Mouse (Mus musculus): ENCODE measurements at regions not wholly inside any gene's neighbourhood (a gene's known extent, or its start where the extent isn't known, plus 50 kb on each side); places are given as distances from the start of the nearest gene placed in this dataset.

- Histone ChIP-seq H3K27me3 (no peaks in the 10 kb centered on the region), H3K27ac (replicated peaks) (no peak overlapping the region), H3K4me1 (replicated peaks) (no peaks in the 10 kb centered on the region), H3K9me3 (no peaks in the 10 kb centered on the region), H3K36me3 (no peaks in the 10 kb centered on the region), H3K9ac (no peak overlapping the region), H3K4me3 (no peak overlapping the region), H3K4me2 (no peak overlapping the region)
- ATAC-seq (ENCODE audit: low FRiP score, low read depth), result no peak
- WGBS, result 83% methylated on average over 7 of the region's 7 CpGs
These were observed 327.9 kb downstream of the En1 start for GRCm38 (mm10) chr1:120930141-120930540.

- H3K27ac ChIP-seq (replicated peaks), result no peak overlapping the region
- no peaks in the 10 kb centered on the region for H3K36me3 ChIP-seq
- no peaks in the 10 kb centered on the region for H3K4me1 ChIP-seq (replicated peaks)
- H3K4me2 ChIP-seq, result no peak overlapping the region
- H3K4me3 ChIP-seq, result no peak overlapping the region
- no peaks in the 10 kb centered on the region for H3K9me3 ChIP-seq
- H3K9ac ChIP-seq, result no peak overlapping the region
- 80% methylated on average over 3 of the region's 3 CpGs for WGBS
- no peaks in the 10 kb centered on the region for H3K27me3 ChIP-seq
- ATAC-seq (ENCODE audit: low FRiP score, low read depth), result no peak
These were observed 333.1 kb downstream of the En1 start for GRCm38 (mm10) chr1:120935321-120935720.

- H3K4me3 ChIP-seq, result no peak overlapping the region
- H3K9ac ChIP-seq, result no peak overlapping the region
- H3K36me3 ChIP-seq, result no peaks in the 10 kb centered on the region
- ATAC-seq (ENCODE audit: low FRiP score, low read depth), result no peak
- no peak overlapping the region for H3K4me2 ChIP-seq
- H3K9me3 ChIP-seq, result no peaks in the 10 kb centered on the region
- no peaks in the 10 kb centered on the region for H3K27me3 ChIP-seq
- H3K27ac ChIP-seq (replicated peaks), result no peak overlapping the region
- 80% methylated on average over 4 of the region's 4 CpGs for WGBS
- H3K4me1 ChIP-seq (replicated peaks), result no peaks in the 10 kb centered on the region
These were observed 341.5 kb downstream of the En1 start for GRCm38 (mm10) chr1:120943711-120944110.

- ATAC-seq (ENCODE audit: low FRiP score, low read depth), result no peak
These were observed 344.1 kb downstream of the En1 start for GRCm38 (mm10) chr1:120946349-120946748.

GRCm38 (mm10) chr1:120961235-120961634, 359.0 kb downstream of the En1 start:
- Histone ChIP-seq H3K9ac (no peak overlapping the region), H3K27me3 (no peaks in the 10 kb centered on the region), H3K36me3 (no peaks in the 10 kb centered on the region), H3K4me2 (no peak overlapping the region), H3K27ac (replicated peaks) (no peak overlapping the region), H3K4me3 (no peak overlapping the region), H3K4me1 (replicated peaks) (peaks cover 8% of the 10 kb centered on the region; the same call in 1 of the 2 replicates), H3K9me3 (no peaks in the 10 kb centered on the region)
- no peak for ATAC-seq (ENCODE audit: low FRiP score, low read depth)
- 76% methylated on average over 1 of the region's 1 CpGs for WGBS

More at GRCm38 (mm10) chr1:120946349-120946748, 344.1 kb downstream of the En1 start:
- H3K27ac ChIP-seq (replicated peaks), result no peak overlapping the region
- H3K27me3 ChIP-seq, result no peaks in the 10 kb centered on the region
- no peaks in the 10 kb centered on the region for H3K36me3 ChIP-seq
- H3K4me3 ChIP-seq, result no peak overlapping the region
- no peak overlapping the region for H3K9ac ChIP-seq
- WGBS, result 73% methylated on average over 4 of the region's 4 CpGs
- H3K4me1 ChIP-seq (replicated peaks), result no peaks in the 10 kb centered on the region
- H3K9me3 ChIP-seq, result no peaks in the 10 kb centered on the region
- no peak overlapping the region for H3K4me2 ChIP-seq

- no peak for ATAC-seq (ENCODE audit: low FRiP score, low read depth)
- H3K4me3 ChIP-seq, result no peak overlapping the region
- H3K4me2 ChIP-seq, result no peak overlapping the region
- H3K9me3 ChIP-seq, result no peaks in the 10 kb centered on the region
- H3K27ac ChIP-seq (replicated peaks), result no peak overlapping the region
- H3K4me1 ChIP-seq (replicated peaks), result peaks cover 8% of the 10 kb centered on the region; the same call in 1 of the 2 replicates
- no peaks in the 10 kb centered on the region for H3K36me3 ChIP-seq
- WGBS, result 25% methylated on average over 8 of the region's 8 CpGs
- no peak overlapping the region for H3K9ac ChIP-seq
- no peaks in the 10 kb centered on the region for H3K27me3 ChIP-seq
These were observed 359.8 kb downstream of the En1 start for GRCm38 (mm10) chr1:120961984-120962383.

- ATAC-seq (ENCODE audit: low FRiP score, low read depth), result peak; percentile 65; the same call in 1 of the 2 replicates
- Histone ChIP-seq H3K9ac (no peak overlapping the region), H3K9me3 (no peaks in the 10 kb centered on the region), H3K4me2 (peak overlapping the region; percentile 55), H3K4me3 (peak overlapping the region; percentile 29), H3K4me1 (replicated peaks) (peaks cover 8% of the 10 kb centered on the region; the same call in 1 of the 2 replicates), H3K27ac (replicated peaks) (no peak overlapping the region), H3K36me3 (no peaks in the 10 kb centered on the region), H3K27me3 (no peaks in the 10 kb centered on the region)
- WGBS, result 31% methylated on average over 14 of the region's 14 CpGs
These were observed 361.4 kb downstream of the En1 start for GRCm38 (mm10) chr1:120963477-120964178.

GRCm38 (mm10) chr1:120964179-120964517, 361.9 kb downstream of the En1 start:
- Histone ChIP-seq H3K4me1 (replicated peaks) (peaks cover 8% of the 10 kb centered on the region; the same call in 1 of the 2 replicates), H3K27ac (replicated peaks) (no peak overlapping the region), H3K9me3 (no peaks in the 10 kb centered on the region), H3K9ac (no peak overlapping the region), H3K4me2 (peak overlapping the region; percentile 55), H3K4me3 (peak overlapping the region; percentile 29), H3K27me3 (no peaks in the 10 kb centered on the region), H3K36me3 (no peaks in the 10 kb centered on the region)
- ATAC-seq (ENCODE audit: low FRiP score, low read depth), result no peak
- 40% methylated on average over 17 of the region's 17 CpGs for WGBS

GRCm38 (mm10) chr1:120966132-120966531, 363.9 kb downstream of the En1 start:
- Histone ChIP-seq H3K27ac (replicated peaks) (no peak overlapping the region), H3K4me3 (no peak overlapping the region), H3K9me3 (no peaks in the 10 kb centered on the region), H3K4me2 (no peak overlapping the region), H3K36me3 (no peaks in the 10 kb centered on the region), H3K27me3 (no peaks in the 10 kb centered on the region), H3K9ac (no peak overlapping the region), H3K4me1 (replicated peaks) (peaks cover 8% of the 10 kb centered on the region; the same call in 1 of the 2 replicates)
- 85% methylated on average over 3 of the region's 3 CpGs for WGBS
- ATAC-seq (ENCODE audit: low FRiP score, low read depth), result no peak

- no peak for ATAC-seq (ENCODE audit: low FRiP score, low read depth)
- Histone ChIP-seq H3K9ac (no peak overlapping the region), H3K36me3 (no peaks in the 10 kb centered on the region), H3K4me1 (replicated peaks) (no peaks in the 10 kb centered on the region), H3K4me3 (no peak overlapping the region), H3K27me3 (no peaks in the 10 kb centered on the region), H3K9me3 (no peaks in the 10 kb centered on the region), H3K27ac (replicated peaks) (no peak overlapping the region), H3K4me2 (no peak overlapping the region)
- 71% methylated on average over 1 of the region's 1 CpGs for whole genome bisulfite sequencing
These were observed 357.7 kb downstream of the Insig2 start for GRCm38 (mm10) chr1:120974661-120975060.

GRCm38 (mm10) chr1:121004535-121004934, 327.9 kb downstream of the Insig2 start:
- Histone ChIP-seq H3K9ac (no peak overlapping the region), H3K27me3 (no peaks in the 10 kb centered on the region), H3K4me1 (replicated peaks) (no peaks in the 10 kb centered on the region), H3K9me3 (no peaks in the 10 kb centered on the region), H3K27ac (replicated peaks) (no peak overlapping the region), H3K4me2 (no peak overlapping the region), H3K4me3 (no peak overlapping the region), H3K36me3 (no peaks in the 10 kb centered on the region)
- 93% methylated on average over 7 of the region's 7 CpGs for whole genome bisulfite sequencing
- no peak for ATAC-seq (ENCODE audit: low FRiP score, low read depth)

- Histone ChIP-seq H3K4me1 (replicated peaks) (no peaks in the 10 kb centered on the region), H3K9me3 (0 out of 2 replicates have a peak, but pooled peaks cover 3% of the 10 kb centered on the region), H3K27ac (replicated peaks) (no peak overlapping the region), H3K27me3 (no peaks in the 10 kb centered on the region), H3K36me3 (no peaks in the 10 kb centered on the region), H3K9ac (no peak overlapping the region), H3K4me3 (no peak overlapping the region), H3K4me2 (no peak overlapping the region)
- no peak for ATAC-seq (ENCODE audit: low FRiP score, low read depth)
- 48% methylated on average over 3 of the region's 3 CpGs for WGBS
These were observed 327.2 kb downstream of the Insig2 start for GRCm38 (mm10) chr1:121005198-121005597.

- H3K9me3 ChIP-seq, result 0 out of 2 replicates have a peak, but pooled peaks cover 3% of the 10 kb centered on the region
These were observed 320.3 kb downstream of the Insig2 start for GRCm38 (mm10) chr1:121012126-121012525.

More at GRCm38 (mm10) chr1:121012126-121012525, 320.3 kb downstream of the Insig2 start:
- no peaks in the 10 kb centered on the region for H3K36me3 ChIP-seq
- no peak overlapping the region for H3K9ac ChIP-seq
- no peak overlapping the region for H3K4me3 ChIP-seq
- no peaks in the 10 kb centered on the region for H3K27me3 ChIP-seq
- ATAC-seq (ENCODE audit: low FRiP score, low read depth), result no peak
- no peak overlapping the region for H3K27ac ChIP-seq (replicated peaks)
- H3K4me2 ChIP-seq, result no peak overlapping the region
- no peaks in the 10 kb centered on the region for H3K4me1 ChIP-seq (replicated peaks)
